Mouse (Mus musculus) bone marrow, adult 2 months (tissue): ENCODE measurements around the gene Tmed2.

Experiments
- CTCF ChIP-seq: fragments of 200-500 bp; IDR thresholded peaks from 2 replicates; pipeline ENCODE4 v1.5.1; 2011; ENCODE audit warnings: low read length, control low read depth; ENCODE audit not compliant: control insufficient read depth, insufficient read depth
- POLR2A ChIP-seq: fragments of 200-500 bp; IDR thresholded peaks from 2 replicates; pipeline ENCODE4 v1.6.1; 2011; ENCODE audit warnings: low read depth, mild to moderate bottlenecking, control low read depth, low read length, borderline replicate concordance; ENCODE audit not compliant: control insufficient read depth

DNA sequence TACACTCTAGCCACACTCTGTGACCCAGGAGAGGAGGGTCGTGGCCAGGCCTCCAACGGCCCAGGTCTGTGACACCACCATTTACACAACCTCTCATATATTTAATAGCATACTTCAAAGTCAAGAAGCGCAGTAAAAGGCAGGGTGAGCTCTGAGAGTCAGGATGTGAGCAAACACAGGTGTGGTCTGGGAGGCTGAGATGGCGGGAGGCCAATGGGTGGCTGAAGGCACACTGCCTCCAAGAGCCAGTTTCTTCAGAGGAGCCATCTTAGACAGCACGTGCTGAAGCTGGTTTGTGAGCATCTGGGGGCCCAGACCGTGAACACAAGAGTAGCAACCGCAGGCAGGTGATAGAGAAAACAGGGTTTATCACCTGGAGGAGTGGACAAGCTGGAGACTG, 35.0 kb downstream of the Tmed2 start:
- TF ChIP-seq POLR2A (no peak), CTCF (no peak)
